Mouse (Mus musculus) gastrocnemius, postnatal 36 days (tissue): ENCODE data around the gene Uts2r. TPM values are rescaled to one million over a fixed set of nuclear protein-coding genes. Genes with fewer than 3 reads are reported as not detected.

Experiments
- total RNA-seq, 2 experiments: library from RNA; stranded (reverse); gene quantifications; 2 replicates each; pipeline ENCODE4 v1.2.3; 2021

The Uts2r gene
- total RNA-seq, 2 experiments from 2014 or later = 1.4 to 1.5 TPM

Other genes starting within 250 kb of the Uts2r start
- gene Ccdc57, start 227.4 kb upstream of the Uts2r start, total RNA-seq = 1 to 10 TPM; 4.1 to 4.9 TPM
- 100 to 1,000 TPM; 365 to 521 TPM for gene Slc16a3, start 211.8 kb upstream of the Uts2r start, total RNA-seq
- gene Csnk1d, start 168.9 kb upstream of the Uts2r start, total RNA-seq = 10 to 100 TPM; 51.6 to 54.5 TPM
- not detected for gene Cd7, start 120.9 kb upstream of the Uts2r start, total RNA-seq
- not detected for gene Sectm1b, start 96.7 kb upstream of the Uts2r start, total RNA-seq
- gene Sectm1a, start 79.1 kb upstream of the Uts2r start, total RNA-seq = not detected
- gene Tex19.2, start 41.6 kb upstream of the Uts2r start, total RNA-seq = not detected
- not detected for gene Tex19.1, start 14.1 kb upstream of the Uts2r start, total RNA-seq
- gene Hexdc, start 44.2 kb downstream of the Uts2r start, total RNA-seq = 1 to 10 TPM; 6.8 to 7.5 TPM
- 10 to 100 TPM; 11.0 to 12.0 TPM for gene Ogfod3, start 44.4 kb downstream of the Uts2r start, total RNA-seq
- gene Cybc1, start 69.1 kb downstream of the Uts2r start, total RNA-seq = 1 to 10 TPM; 2.5 to 2.7 TPM
- gene Narf, start 77.0 kb downstream of the Uts2r start, total RNA-seq = 100 to 1,000 TPM in 1 of 2 experiments, 10 to 100 TPM in 1; 94.7 to 102 TPM
- gene Foxk2, start 99.7 kb downstream of the Uts2r start, total RNA-seq = 10 to 100 TPM; 24.6 to 24.9 TPM
- 10 to 100 TPM; 16.5 to 17.9 TPM for gene Wdr45b, start 194.2 kb downstream of the Uts2r start, total RNA-seq
- gene Rab40b, start 228.0 kb downstream of the Uts2r start, total RNA-seq = 10 to 100 TPM in 1 of 2 experiments, 1 to 10 TPM in 1; 6.0 to 16.3 TPM